Mouse (Mus musculus): ENCODE results near the gene Methig1. TPM values are rescaled to one million over a fixed set of nuclear protein-coding genes. Genes with fewer than 3 reads are reported as not detected.
A peak's percentile ranks its signal among the peaks of the same experiment; 100 is the strongest.
"Not testable (repeated sequence)": the region's sequence is repeated elsewhere in the genome, so short reads cannot be mapped to it uniquely, and the experiment has no call there.

Methig1 gene
- polyA plus RNA-seq, 1 experiment from 2014 or later, result 0.60 TPM

- ATAC-seq (ENCODE audit: low FRiP score, low TSS enrichment), result no peak
- peaks cover 1% of the 10 kb centered on the region; the same call in 1 of the 2 replicates for H3K27me3 ChIP-seq (ENCODE audit: insufficient read depth, low read length)
- no peak overlapping the region for H3K9ac ChIP-seq (replicated peaks; ENCODE audit: low read length)
- H3K36me3 ChIP-seq (ENCODE audit: insufficient read depth, low read length), result no peaks in the 10 kb centered on the region
- H3K4me1 ChIP-seq (ENCODE audit: insufficient read depth, low read length), result peaks cover 50% of the 10 kb centered on the region
- no peaks in the 10 kb centered on the region for H3K9me3 ChIP-seq (ENCODE audit: low read length)
- H3K4me3 ChIP-seq (ENCODE audit: low read length), result no peak overlapping the region
- peak overlapping the region; percentile 19; the same call in 1 of the 2 replicates for H3K27ac ChIP-seq (ENCODE audit: low read length)
- WGBS, result 56% methylated on average over 9 of the region's 9 CpGs
- 0 out of 2 replicates have a peak overlapping the region, but pooled peaks have one; percentile 56 for H3K4me2 ChIP-seq (replicated peaks; ENCODE audit: low read depth, low read length)
Measured at GRCm38 (mm10) chr15:100419901-100420745, 67.2 kb downstream of the Methig1 start.

GRCm38 (mm10) chr15:100421059-100421757 lies 68.3 kb downstream of the Methig1 start:
- Histone ChIP-seq H3K36me3 (ENCODE audit: insufficient read depth, low read length) (no peaks in the 10 kb centered on the region), H3K27me3 (ENCODE audit: insufficient read depth, low read length) (peaks cover 5% of the 10 kb centered on the region; the same call in 1 of the 2 replicates), H3K4me3 (ENCODE audit: low read length) (peak overlapping the region; percentile 81), H3K4me2 (replicated peaks; ENCODE audit: low read depth, low read length) (peak overlapping the region; percentile 56), H3K27ac (ENCODE audit: low read length) (peak overlapping the region; percentile 70), H3K9me3 (ENCODE audit: low read length) (no peaks in the 10 kb centered on the region), H3K4me1 (ENCODE audit: insufficient read depth, low read length) (peaks cover 49% of the 10 kb centered on the region), H3K9ac (replicated peaks; ENCODE audit: low read length) (peak overlapping the region; percentile 37)
- ATAC-seq (ENCODE audit: low FRiP score, low TSS enrichment), result no peak
- 15% methylated on average over 8 of the region's 8 CpGs for WGBS

GRCm38 (mm10) chr15:100421758-100422197 lies 68.8 kb downstream of the Methig1 start, which contains the start of gene Gm5475:
Gene Gm5475, plus strand, starts transcription at chr15:100422147.
- H3K27me3 ChIP-seq (ENCODE audit: insufficient read depth, low read length); ATAC-seq (ENCODE audit: low FRiP score, low TSS enrichment); H3K36me3 ChIP-seq (ENCODE audit: insufficient read depth, low read length); H3K9me3 ChIP-seq (ENCODE audit: low read length): not testable (repeated sequence)
- peak within 1 kb of the TSS; percentile 96 for H3K4me2 ChIP-seq (replicated peaks; ENCODE audit: low read depth, low read length)
- 23% methylated on average over 3 of the region's 3 CpGs for WGBS
- peak within 1 kb of the TSS; percentile 81 for H3K4me3 ChIP-seq (ENCODE audit: low read length)
- H3K4me1 ChIP-seq (ENCODE audit: insufficient read depth, low read length), result peaks cover 49% of the 10 kb centered on the region
- H3K9ac ChIP-seq (replicated peaks; ENCODE audit: low read length), result peak within 1 kb of the TSS; percentile 89
- H3K27ac ChIP-seq (ENCODE audit: low read length), result peak within 1 kb of the TSS; percentile 70

GRCm38 (mm10) chr15:100422476-100422875 lies 69.5 kb downstream of the Methig1 start:
- Histone ChIP-seq H3K4me3 (ENCODE audit: low read length) (peak overlapping the region; percentile 81), H3K27ac (ENCODE audit: low read length) (no peak overlapping the region; the same call in 1 of the 2 replicates), H3K36me3 (ENCODE audit: insufficient read depth, low read length) (no peaks in the 10 kb centered on the region), H3K4me1 (ENCODE audit: insufficient read depth, low read length) (peaks cover 43% of the 10 kb centered on the region), H3K9me3 (ENCODE audit: low read length) (no peaks in the 10 kb centered on the region), H3K27me3 (ENCODE audit: insufficient read depth, low read length) (peaks cover 5% of the 10 kb centered on the region; the same call in 1 of the 2 replicates), H3K9ac (replicated peaks; ENCODE audit: low read length) (peak overlapping the region; percentile 89), H3K4me2 (replicated peaks; ENCODE audit: low read depth, low read length) (peak overlapping the region; percentile 56)
- ATAC-seq (ENCODE audit: low FRiP score, low TSS enrichment), result peak; percentile 56
- WGBS, result 0% methylated on average over 37 of the region's 44 CpGs

- peak overlapping the region; percentile 81 for H3K4me3 ChIP-seq (ENCODE audit: low read length)
- peak overlapping the region; percentile 96 for H3K4me2 ChIP-seq (replicated peaks; ENCODE audit: low read depth, low read length)
- peak overlapping the region; percentile 89 for H3K9ac ChIP-seq (replicated peaks; ENCODE audit: low read length)
- peak overlapping the region; percentile 48 for H3K27ac ChIP-seq (ENCODE audit: low read length)
- no peaks in the 10 kb centered on the region for H3K36me3 ChIP-seq (ENCODE audit: insufficient read depth, low read length)
- WGBS, result under 1% methylated on average over 65 of the region's 65 CpGs
- H3K4me1 ChIP-seq (ENCODE audit: insufficient read depth, low read length), result peaks cover 36% of the 10 kb centered on the region
- H3K27me3 ChIP-seq (ENCODE audit: insufficient read depth, low read length), result peaks cover 5% of the 10 kb centered on the region; the same call in 1 of the 2 replicates
- peak; percentile 95 for ATAC-seq (ENCODE audit: low FRiP score, low TSS enrichment)
- no peaks in the 10 kb centered on the region for H3K9me3 ChIP-seq (ENCODE audit: low read length)
Measured at GRCm38 (mm10) chr15:100422899-100423860, 70.2 kb downstream of the Methig1 start.

- Histone ChIP-seq H3K27me3 (ENCODE audit: insufficient read depth, low read length) (peaks cover 5% of the 10 kb centered on the region; the same call in 1 of the 2 replicates), H3K9ac (replicated peaks; ENCODE audit: low read length) (peak overlapping the region; percentile 53), H3K9me3 (ENCODE audit: low read length) (no peaks in the 10 kb centered on the region), H3K4me1 (ENCODE audit: insufficient read depth, low read length) (peaks cover 29% of the 10 kb centered on the region), H3K36me3 (ENCODE audit: insufficient read depth, low read length) (no peaks in the 10 kb centered on the region), H3K4me3 (ENCODE audit: low read length) (peak overlapping the region; percentile 81), H3K4me2 (replicated peaks; ENCODE audit: low read depth, low read length) (peak overlapping the region; percentile 96), H3K27ac (ENCODE audit: low read length) (peak overlapping the region; percentile 48)
- WGBS, result 2% methylated on average over 14 of the region's 14 CpGs
- peak; percentile 57 for ATAC-seq (ENCODE audit: low FRiP score, low TSS enrichment)
Measured at GRCm38 (mm10) chr15:100423916-100424315, 71.0 kb downstream of the Methig1 start.

GRCm38 (mm10) chr15:100424396-100425122 lies 71.6 kb downstream of the Methig1 start, which contains the start of gene Slc11a2:
Gene Slc11a2, minus strand, starts transcription at chr15:100425072.
- Histone ChIP-seq H3K4me3 (ENCODE audit: low read length) (peak within 1 kb of the TSS; percentile 81), H3K9ac (replicated peaks; ENCODE audit: low read length) (peak within 1 kb of the TSS; percentile 53), H3K36me3 (ENCODE audit: insufficient read depth, low read length) (no peaks in the 10 kb centered on the region), H3K9me3 (ENCODE audit: low read length) (no peaks in the 10 kb centered on the region), H3K4me1 (ENCODE audit: insufficient read depth, low read length) (peaks cover 23% of the 10 kb centered on the region), H3K27ac (ENCODE audit: low read length) (peak within 1 kb of the TSS; percentile 48), H3K27me3 (ENCODE audit: insufficient read depth, low read length) (peaks cover 5% of the 10 kb centered on the region; the same call in 1 of the 2 replicates), H3K4me2 (replicated peaks; ENCODE audit: low read depth, low read length) (peak within 1 kb of the TSS; percentile 96)
- WGBS, result 16% methylated on average over 17 of the region's 17 CpGs
- peak; percentile 18; the same call in 1 of the 2 replicates for ATAC-seq (ENCODE audit: low FRiP score, low TSS enrichment)

GRCm38 (mm10) chr15:100428296-100428905 lies 75.5 kb downstream of the Methig1 start:
- no peak overlapping the region for H3K4me3 ChIP-seq (ENCODE audit: low read length)
- WGBS, result 72% methylated on average over 13 of the region's 13 CpGs
- no peak overlapping the region for H3K4me2 ChIP-seq (replicated peaks; ENCODE audit: low read depth, low read length)
- H3K27me3 ChIP-seq (ENCODE audit: insufficient read depth, low read length), result peaks cover 5% of the 10 kb centered on the region; the same call in 1 of the 2 replicates
- no peak overlapping the region for H3K27ac ChIP-seq (ENCODE audit: low read length)
- H3K4me1 ChIP-seq (ENCODE audit: insufficient read depth, low read length), result no peaks in the 10 kb centered on the region; the same call in none of the 2 replicates
- no peaks in the 10 kb centered on the region for H3K36me3 ChIP-seq (ENCODE audit: insufficient read depth, low read length)
- no peak overlapping the region for H3K9ac ChIP-seq (replicated peaks; ENCODE audit: low read length)
- no peaks in the 10 kb centered on the region for H3K9me3 ChIP-seq (ENCODE audit: low read length)
- peak; percentile 66; the same call in 1 of the 2 replicates for ATAC-seq (ENCODE audit: low FRiP score, low TSS enrichment)
